Mouse (Mus musculus) hindbrain, postnatal 0 days (tissue): ENCODE data around the gene Fam131a. TPM values are rescaled to one million over a fixed set of nuclear protein-coding genes. Genes with fewer than 3 reads are reported as not detected.
"Not testable (repeated sequence)": the region's sequence is repeated elsewhere in the genome, so short reads cannot be mapped to it uniquely, and the experiment has no call there.

ENCODE experiments used
- ATAC-seq: fragments of 200-750 bp; cut with Nextera tagmentation; 2 replicates; pipeline ENCODE4 v1.8.0; 2017; ENCODE audit warnings: mild to moderate bottlenecking, moderate TSS enrichment, moderate library complexity
- DNase-seq: peaks from one replicate; pipeline ENCODE4 v3.0.0-alpha.2; 2015; ENCODE audit warnings: low spot score
- H3K27ac ChIP-seq: fragments of 300-500 bp; sonication (generic); 2 replicates; pipeline ENCODE4 v1.5.1; 2014; ENCODE audit warnings: mild to moderate bottlenecking
- H3K27me3 ChIP-seq: fragments of 300-500 bp; sonication (generic); 2 replicates; pipeline ENCODE4 v1.6.1; 2014; ENCODE audit warnings: low read length, mixed read lengths; ENCODE audit not compliant: insufficient read depth
- H3K36me3 ChIP-seq: fragments of 300-500 bp; sonication (generic); 2 replicates; pipeline ENCODE4 v1.6.1; 2014; ENCODE audit warnings: low read length, mixed read lengths; ENCODE audit not compliant: insufficient read depth
- H3K4me1 ChIP-seq: fragments of 300-500 bp; sonication (generic); 2 replicates; pipeline ENCODE4 v1.6.1; 2014; ENCODE audit warnings: antibody characterized with exemption, low read length, mixed read lengths; ENCODE audit not compliant: insufficient read depth
- H3K4me2 ChIP-seq: fragments of 300-500 bp; sonication (generic); 2 replicates; pipeline ENCODE4 v1.6.1; 2014; ENCODE audit warnings: low read depth, mild to moderate bottlenecking, low read length, moderate library complexity, mixed read lengths
- H3K4me3 ChIP-seq: fragments of 300-500 bp; sonication (generic); 2 replicates; pipeline ENCODE4 v1.5.1; 2014; ENCODE audit warnings: low read length
- H3K9ac ChIP-seq: fragments of 300-500 bp; sonication (generic); replicated peaks from 2 replicates; pipeline ENCODE4 v1.6.1; 2014; ENCODE audit warnings: mild to moderate bottlenecking, low read length, moderate library complexity, mixed read lengths
- H3K9me3 ChIP-seq: fragments of 300-500 bp; sonication (generic); 2 replicates; pipeline ENCODE4 v1.6.1; 2016; ENCODE audit warnings: low read length, mixed read lengths
- CTCF ChIP-seq: IDR thresholded peaks from 2 replicates; pipeline ENCODE4 v1.5.1; 2016; ENCODE audit warnings: antibody characterized with exemption, control low read depth, low read depth
- WGBS: fragments of 180-500 bp; shearing (Covaris S2); extraction: QIAGEN DNeasy Blood & Tissue Kit; methylation state at CpG from one replicate; pipeline ENCODE4 v1.1.7; 2014; 5-methylcytosine and 5-hydroxymethylcytosine counted together
- polyA plus RNA-seq: library from polyadenylated mRNA; unstranded; fragments of >200 nt; fragmentation: Nextera tagmentation; extraction: Ambion mirVana; gene quantifications from 2 replicates; pipeline ENCODE4 v1.2.1, GENCODE M21; 2015
- total RNA-seq: library from RNA; depleted of rRNA; stranded (reverse); fragments of >200 nt; gene quantifications from 2 replicates; pipeline ENCODE4 v1.2.3, GENCODE M21; 2014; rRNA removed

The Fam131a gene
- total RNA-seq (130 and 147 TPM in 2 replicates), polyA plus RNA-seq (49.0 and 55.4 TPM in 2 replicates)

GRCm38 (mm10) chr16:20693111-20693701 is at the start of gene Fam131a:
TSS of gene Fam131a (plus strand) at chr16:20693241.
- 1% methylated on average over 32 of the region's 37 CpGs for WGBS
- ATAC-seq (peak; percentile 95), DNase-seq (peak; percentile 97)
- peak within 1 kb of the TSS; percentile 65 for H3K4me2 ChIP-seq
- peaks cover 11% of the 10 kb centered on the region for H3K4me1 ChIP-seq
- H3K9me3 ChIP-seq, result no peaks in the 10 kb centered on the region
- H3K36me3 ChIP-seq, result peaks cover 34% of the 10 kb centered on the region
- H3K27ac ChIP-seq, result peak within 1 kb of the TSS; percentile 89
- peak within 1 kb of the TSS; percentile 68 for H3K9ac ChIP-seq
- no peaks in the 10 kb centered on the region for H3K27me3 ChIP-seq
- H3K4me3 ChIP-seq, result peak within 1 kb of the TSS; percentile 45
- TF ChIP-seq CTCF, result no peak

GRCm38 (mm10) chr16:20643911-20644310 is 49.1 kb upstream of the Fam131a start:
- DNase-seq (no peak), ATAC-seq (no peak)
- H3K27me3 ChIP-seq, result no peaks in the 10 kb centered on the region
- H3K36me3 ChIP-seq, result peaks cover 23% of the 10 kb centered on the region
- no peak overlapping the region for H3K9ac ChIP-seq
- H3K4me1 ChIP-seq, result no peaks in the 10 kb centered on the region
- TF ChIP-seq CTCF, result no peak
- no peak overlapping the region for H3K4me2 ChIP-seq
- WGBS, result 89% methylated on average over 7 of the region's 7 CpGs
- no peaks in the 10 kb centered on the region for H3K9me3 ChIP-seq
- H3K4me3 ChIP-seq, result no peak overlapping the region
- no peak overlapping the region for H3K27ac ChIP-seq

GRCm38 (mm10) chr16:20651076-20651946 is 41.7 kb upstream of the Fam131a start, which contains the start of gene Psmd2:
TSS of gene Psmd2 (plus strand) at chr16:20651652.
- 2% methylated on average over 46 of the region's 46 CpGs for WGBS
- peak; percentile 97 for ATAC-seq
- peak within 1 kb of the TSS; percentile 95 for H3K9ac ChIP-seq
- H3K4me3 ChIP-seq, result peak within 1 kb of the TSS; percentile 91
- H3K27ac ChIP-seq, result peak within 1 kb of the TSS; percentile 81; the same call in 1 of the 2 replicates
- peak; percentile 97 for DNase-seq
- H3K27me3 ChIP-seq, result no peaks in the 10 kb centered on the region
- H3K9me3 ChIP-seq, result no peaks in the 10 kb centered on the region
- 0 out of 2 replicates have a peak, but pooled peaks cover 3% of the 10 kb centered on the region for H3K4me1 ChIP-seq
- peak within 1 kb of the TSS; percentile 91 for H3K4me2 ChIP-seq
- no peak; the same call in 1 of the 2 replicates for TF ChIP-seq CTCF
- peaks cover 7% of the 10 kb centered on the region for H3K36me3 ChIP-seq

- WGBS, result 9% methylated on average over 12 of the region's 12 CpGs
Measured at GRCm38 (mm10) chr16:20651947-20652310, 41.1 kb upstream of the Fam131a start.

GRCm38 (mm10) chr16:20653315-20653714 is 39.7 kb upstream of the Fam131a start:
- Histone ChIP-seq H3K9me3 (no peaks in the 10 kb centered on the region), H3K4me2 (peak overlapping the region; percentile 91; the same call in 1 of the 2 replicates), H3K27ac (no peak overlapping the region), H3K36me3 (peaks cover 22% of the 10 kb centered on the region), H3K9ac (no peak overlapping the region), H3K27me3 (no peaks in the 10 kb centered on the region), H3K4me3 (no peak overlapping the region), H3K4me1 (0 out of 2 replicates have a peak, but pooled peaks cover 3% of the 10 kb centered on the region)
- ATAC-seq, result no peak
- WGBS, result 47% methylated on average over 2 of the region's 2 CpGs
- DNase-seq, result no peak
- TF ChIP-seq CTCF, result no peak

More at GRCm38 (mm10) chr16:20651947-20652310, 41.1 kb upstream of the Fam131a start:
- H3K27ac ChIP-seq, result peak overlapping the region; percentile 81; the same call in 1 of the 2 replicates
- DNase-seq (no peak), ATAC-seq (no peak)
- H3K4me1 ChIP-seq, result 0 out of 2 replicates have a peak, but pooled peaks cover 3% of the 10 kb centered on the region
- H3K36me3 ChIP-seq, result peaks cover 10% of the 10 kb centered on the region
- TF ChIP-seq CTCF, result no peak
- no peaks in the 10 kb centered on the region for H3K27me3 ChIP-seq
- peak overlapping the region; percentile 91 for H3K4me3 ChIP-seq
- peak overlapping the region; percentile 91 for H3K4me2 ChIP-seq
- H3K9me3 ChIP-seq, result no peaks in the 10 kb centered on the region
- peak overlapping the region; percentile 95 for H3K9ac ChIP-seq

GRCm38 (mm10) chr16:20657661-20658060 is 35.4 kb upstream of the Fam131a start:
- peaks cover 65% of the 10 kb centered on the region for H3K36me3 ChIP-seq
- ATAC-seq (no peak), DNase-seq (no peak)
- no peak for TF ChIP-seq CTCF
- no peaks in the 10 kb centered on the region for H3K27me3 ChIP-seq
- H3K4me3 ChIP-seq, result no peak overlapping the region
- H3K27ac ChIP-seq, result no peak overlapping the region
- H3K9me3 ChIP-seq, result no peaks in the 10 kb centered on the region
- no peak overlapping the region for H3K9ac ChIP-seq
- no peak overlapping the region for H3K4me2 ChIP-seq
- H3K4me1 ChIP-seq, result no peaks in the 10 kb centered on the region
- 90% methylated on average over 4 of the region's 4 CpGs for WGBS

- not testable (repeated sequence) for H3K36me3 ChIP-seq, H3K4me2 ChIP-seq, H3K9me3 ChIP-seq, DNase-seq, H3K4me1 ChIP-seq, H3K27ac ChIP-seq, H3K4me3 ChIP-seq, H3K9ac ChIP-seq, H3K27me3 ChIP-seq, ATAC-seq
- WGBS, result 92% methylated on average over 3 of the region's 6 CpGs
Measured at GRCm38 (mm10) chr16:20668013-20668412, 25.0 kb upstream of the Fam131a start, which contains the start of gene Eif4g1. TSS of gene Eif4g1 (plus strand) at chr16:20668313.
